Mouse (Mus musculus) lung, postnatal 25 days (tissue): ENCODE data around the gene Txn2.
"Not testable (repeated sequence)": the region's sequence is repeated elsewhere in the genome, so short reads cannot be mapped to it uniquely, and the experiment has no call there.

ENCODE experiments used
- DNase-seq: peaks from one replicate; pipeline ENCODE4 v3.0.0; 2022; ENCODE audit warnings: low spot score

Gene Txn2

GRCm38 (mm10) chr15:77876716-77877115 is 52.1 kb downstream of the Txn2 start:
- DNase-seq: no peak

- DNase-seq: no peak
These were observed 52.9 kb downstream of the Txn2 start for GRCm38 (mm10) chr15:77875953-77876352.

- no peak for DNase-seq
These were observed 54.0 kb downstream of the Txn2 start for GRCm38 (mm10) chr15:77874807-77875206.

GRCm38 (mm10) chr15:77874310-77874709 is 54.5 kb downstream of the Txn2 start:
- DNase-seq: no peak

- DNase-seq: no peak
These were observed 55.2 kb downstream of the Txn2 start for GRCm38 (mm10) chr15:77873564-77873963.

GRCm38 (mm10) chr15:77872996-77873395 is 55.8 kb downstream of the Txn2 start:
- DNase-seq: no peak

GRCm38 (mm10) chr15:77868340-77868739 is 60.5 kb downstream of the Txn2 start:
- DNase-seq: no peak

- DNase-seq: not testable (repeated sequence)
These were observed 61.4 kb downstream of the Txn2 start for GRCm38 (mm10) chr15:77867231-77867968.

GRCm38 (mm10) chr15:77866583-77867220 is 62.1 kb downstream of the Txn2 start:
- no peak for DNase-seq
